Mouse (Mus musculus) neutrophil, adult 5-6 weeks (primary cell): ENCODE results near the gene Tpmt. TPM values are rescaled to one million over a fixed set of nuclear protein-coding genes. Genes with fewer than 3 reads are reported as not detected.

ENCODE experiments used
- ATAC-seq: fragments of 151-379, 151-347 bp; 2 replicates; pipeline ENCODE4 v1.8.0; 2017; ENCODE audit warnings: mild to moderate bottlenecking, moderate TSS enrichment; ENCODE audit not compliant: insufficient number of reproducible peaks, poor library complexity, low FRiP score, severe bottlenecking; ENCODE audit errors: extremely low read depth
- total RNA-seq: library from RNA; stranded (forward); fragments of 200-1000 nt; gene quantifications from 2 replicates; pipeline ENCODE4 v1.2.3, GENCODE M21; 2017

Tpmt gene
- 0.70 and 1.5 TPM in 2 replicates for total RNA-seq

GRCm38 (mm10) chr13:47044617-47044947, at the start of gene Tpmt:
Gene Tpmt, minus strand, starts transcription at chr13:47044737.
- ATAC-seq, result no peak

DNA sequence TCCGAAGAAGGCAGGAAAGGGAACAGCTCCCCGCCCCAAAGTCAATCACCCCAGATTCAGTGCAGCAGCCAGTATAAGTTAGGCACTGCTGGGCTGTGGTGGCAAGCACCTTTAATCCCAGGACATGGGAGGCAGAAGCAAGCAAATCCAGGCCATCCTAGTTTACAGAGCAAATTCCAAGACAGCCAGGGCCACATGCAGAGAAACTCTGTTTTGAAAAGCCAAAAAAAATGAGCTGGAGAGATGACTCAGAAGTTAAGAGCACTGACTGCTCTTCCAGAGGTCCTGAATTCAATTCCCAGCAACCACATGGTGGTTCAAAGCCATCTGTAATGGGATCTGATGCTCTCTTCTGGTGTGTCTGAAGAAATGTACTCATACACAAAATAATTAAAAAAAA, 49.3 kb upstream of the Tpmt start:
- ATAC-seq, result no peak

DNA sequence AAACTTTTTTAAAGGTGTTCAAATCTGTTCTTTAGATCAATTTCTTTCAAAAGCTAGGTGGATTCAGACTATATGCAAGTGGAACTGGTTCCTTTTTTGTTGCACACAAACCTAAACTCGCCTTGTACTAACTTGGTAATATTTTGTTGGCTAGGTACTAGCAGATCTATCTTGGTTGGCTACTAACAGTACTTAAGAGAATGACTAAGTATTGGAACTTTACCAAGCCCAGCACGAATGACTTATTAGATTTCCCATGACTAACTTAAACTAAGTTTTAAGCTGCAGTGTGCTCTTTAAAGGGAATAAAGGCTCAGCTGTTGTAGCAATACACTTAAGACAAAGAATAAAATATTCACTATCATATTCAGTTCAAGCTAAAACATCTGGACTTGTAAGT, 44.7 kb upstream of the Tpmt start:
- no peak for ATAC-seq

- no peak for ATAC-seq
Observed at GRCm38 (mm10) chr13:47088433-47088832, 43.9 kb upstream of the Tpmt start.

DNA sequence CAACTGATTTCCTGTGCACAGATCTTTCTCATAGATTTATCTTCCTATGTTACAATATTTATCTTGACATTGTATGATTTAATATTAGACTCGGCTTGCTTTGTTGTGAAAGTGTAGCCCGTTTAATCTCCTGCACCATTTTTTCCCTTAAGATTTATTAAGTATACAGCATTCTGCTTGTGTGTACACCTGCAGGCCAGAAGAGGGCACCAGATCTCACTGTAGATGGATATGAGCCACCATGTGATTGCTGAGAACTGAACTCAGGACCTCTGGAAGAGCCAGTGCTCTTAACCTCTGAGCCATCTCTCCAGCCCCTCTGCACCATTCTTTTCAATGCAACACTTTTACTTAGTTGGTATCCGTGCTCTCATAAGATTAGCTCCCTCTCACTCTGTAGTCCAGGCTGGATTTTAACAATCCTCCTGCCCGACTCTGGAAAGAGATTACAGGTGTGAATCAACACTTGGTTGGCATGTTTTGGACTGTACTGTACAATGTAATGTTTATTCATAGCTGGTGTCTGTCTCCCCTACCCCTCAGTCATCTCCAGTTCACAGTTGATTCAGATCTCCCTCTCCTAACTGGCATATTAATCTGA, 36.5 kb upstream of the Tpmt start:
- ATAC-seq, result no peak

DNA sequence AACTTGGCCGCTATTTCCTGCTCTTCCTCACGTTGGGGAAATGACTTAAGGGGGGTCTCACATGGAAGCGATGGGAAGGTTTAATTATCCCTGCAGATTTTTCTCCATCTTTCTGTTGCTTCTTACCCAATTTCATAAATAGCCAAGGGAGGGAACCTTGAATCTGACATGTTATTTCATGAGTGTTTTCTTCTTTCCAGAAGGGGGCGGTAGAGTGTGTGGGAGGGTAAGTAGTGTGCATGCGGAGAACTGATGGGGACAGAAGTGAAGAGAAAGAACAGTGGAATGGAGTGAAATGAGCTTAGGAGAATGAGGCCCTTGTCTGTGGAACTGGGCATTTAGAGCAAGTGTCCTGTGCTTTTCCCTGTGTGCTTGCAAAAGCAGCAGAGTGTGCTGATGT, 34.3 kb upstream of the Tpmt start:
- no peak for ATAC-seq

- ATAC-seq, result no peak
Observed at GRCm38 (mm10) chr13:47077367-47077766, 32.8 kb upstream of the Tpmt start.

DNA sequence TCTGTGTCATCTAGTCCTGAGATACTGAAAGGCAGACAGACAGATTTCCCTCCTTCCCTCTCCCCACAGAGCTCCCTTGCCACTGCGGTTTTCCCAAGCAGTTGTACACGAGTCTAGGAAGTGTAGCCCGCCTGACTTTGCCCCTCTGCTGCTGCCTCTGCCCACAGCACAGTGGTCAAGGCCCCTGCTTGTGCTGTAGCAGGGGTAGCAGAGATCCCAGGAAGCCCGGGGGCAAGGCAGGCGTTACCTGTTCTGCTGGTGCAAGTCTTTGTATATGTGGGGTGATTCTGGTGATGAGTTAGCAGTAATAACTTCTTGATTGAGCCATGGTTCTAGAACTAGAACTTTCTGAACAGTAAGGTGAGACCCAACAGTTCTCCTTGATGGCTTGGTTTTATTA, 31.6 kb upstream of the Tpmt start:
- ATAC-seq, result no peak

GRCm38 (mm10) chr13:47072484-47072883, 27.9 kb upstream of the Tpmt start:
- no peak for ATAC-seq

DNA sequence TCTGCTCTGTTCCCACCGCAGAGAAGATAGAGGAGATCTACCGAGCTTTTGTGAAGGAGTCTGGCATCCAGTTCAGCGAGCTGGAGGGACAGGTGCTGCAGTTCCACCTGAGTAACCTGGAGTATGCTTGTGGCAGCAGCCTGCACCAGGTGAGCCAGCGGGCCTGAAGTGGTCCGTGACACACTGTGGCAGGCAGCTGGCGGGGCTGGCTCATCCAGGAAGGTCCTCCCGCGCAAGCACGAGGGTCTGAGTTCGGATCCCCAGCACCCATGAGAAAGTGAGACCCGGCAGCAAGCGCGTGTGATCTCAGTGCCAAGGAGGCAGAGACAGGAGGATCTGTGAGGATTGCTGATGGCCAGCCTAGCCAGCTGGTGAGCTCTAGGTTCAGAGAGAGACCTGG, 27.3 kb upstream of the Tpmt start:
- no peak for ATAC-seq

DNA sequence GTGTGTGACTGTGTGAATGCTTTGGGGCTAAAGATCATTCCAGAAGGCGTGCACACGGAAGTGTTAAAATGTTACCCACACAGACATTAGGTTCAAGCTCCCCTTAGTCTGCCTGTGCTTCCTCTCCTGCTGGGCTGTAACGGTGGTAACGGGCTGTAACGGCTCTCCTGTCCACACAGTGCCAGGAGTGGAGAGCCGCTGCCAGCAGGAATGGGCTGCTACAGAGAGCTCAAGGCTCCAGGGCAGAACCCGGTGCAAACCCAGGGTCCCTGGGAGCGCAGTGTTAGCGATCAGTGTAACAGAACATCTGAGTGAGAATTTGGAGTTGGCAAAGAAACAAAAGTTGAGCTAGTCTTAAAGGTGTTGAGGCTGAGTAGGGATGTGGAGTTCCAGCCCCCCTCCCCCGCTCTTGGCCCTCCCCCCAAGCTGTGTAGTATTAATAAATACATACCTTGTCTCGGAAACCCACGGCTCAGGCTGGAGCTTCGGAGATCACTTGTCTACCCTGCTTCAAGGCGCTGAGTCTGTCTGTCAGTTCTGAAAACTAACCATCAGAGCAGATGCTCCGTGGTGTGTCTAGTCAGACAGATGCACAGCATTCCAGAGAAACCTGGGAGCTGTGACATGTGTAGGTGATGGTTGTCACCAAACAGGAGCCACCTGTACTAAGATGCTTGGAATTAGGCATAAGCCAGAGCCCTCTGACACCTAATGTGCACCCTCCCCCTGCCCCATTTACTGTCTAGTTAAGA, 26.0 kb upstream of the Tpmt start:
- no peak for ATAC-seq

- ATAC-seq, result no peak
Observed at GRCm38 (mm10) chr13:47067001-47067400, 22.5 kb upstream of the Tpmt start.

DNA sequence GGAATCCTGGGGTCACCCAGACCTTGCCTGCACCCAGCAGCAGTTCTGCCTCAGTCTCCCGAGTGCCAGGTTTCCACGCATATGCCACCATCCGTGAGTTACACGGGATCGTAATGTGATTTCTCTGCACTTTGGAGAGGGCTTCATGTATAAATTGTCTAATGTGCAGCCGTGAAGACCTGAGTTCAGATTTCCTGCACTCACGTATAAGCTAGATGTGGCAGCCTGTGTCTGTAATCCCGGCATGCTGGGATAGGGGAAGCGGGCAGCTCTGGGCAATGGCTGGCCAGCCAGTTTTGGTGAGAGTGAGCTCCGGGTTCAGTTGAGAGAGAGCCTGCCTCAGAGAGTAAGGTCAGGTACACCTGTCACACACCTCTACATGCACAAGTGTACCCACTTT, 22.0 kb upstream of the Tpmt start:
- ATAC-seq, result no peak

DNA sequence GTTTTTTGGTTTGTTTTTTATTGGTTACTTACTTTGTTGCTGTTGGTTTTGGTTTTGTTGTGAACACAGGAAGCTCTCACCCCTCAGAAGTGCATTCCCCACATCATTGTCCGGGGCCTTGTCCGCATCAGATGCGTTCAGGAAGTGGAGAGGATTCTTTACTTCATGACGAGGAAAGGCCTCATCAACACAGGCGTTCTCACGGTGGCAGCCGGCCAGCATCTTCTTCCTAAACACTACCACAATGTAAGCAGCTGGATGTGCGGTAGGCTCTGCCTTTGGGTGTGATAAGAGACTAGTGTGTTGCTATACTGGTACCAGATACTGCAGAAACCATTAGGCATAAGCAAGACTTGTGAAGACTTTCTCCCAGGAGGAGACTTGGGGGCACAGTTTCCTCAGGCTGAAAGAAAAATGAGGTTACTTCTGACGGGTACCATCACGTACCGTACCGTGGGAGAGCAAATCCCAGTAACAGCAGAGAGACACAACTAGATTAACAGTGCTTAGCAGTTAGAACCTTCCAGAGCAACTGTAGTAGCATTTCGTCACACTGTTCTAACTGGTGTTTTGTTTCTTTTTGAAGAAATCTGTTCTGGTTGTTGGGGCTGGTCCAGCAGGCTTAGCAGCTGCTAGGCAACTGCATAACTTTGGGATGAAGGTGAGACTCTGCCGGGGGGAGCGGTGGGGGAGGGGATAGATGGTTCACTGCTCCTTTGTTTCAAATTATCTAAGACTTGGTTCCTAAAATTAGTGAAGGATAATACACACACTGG, 19.6 kb upstream of the Tpmt start:
- ATAC-seq, result no peak

- ATAC-seq, result no peak
Observed at GRCm38 (mm10) chr13:47062756-47063155, 18.2 kb upstream of the Tpmt start.

DNA sequence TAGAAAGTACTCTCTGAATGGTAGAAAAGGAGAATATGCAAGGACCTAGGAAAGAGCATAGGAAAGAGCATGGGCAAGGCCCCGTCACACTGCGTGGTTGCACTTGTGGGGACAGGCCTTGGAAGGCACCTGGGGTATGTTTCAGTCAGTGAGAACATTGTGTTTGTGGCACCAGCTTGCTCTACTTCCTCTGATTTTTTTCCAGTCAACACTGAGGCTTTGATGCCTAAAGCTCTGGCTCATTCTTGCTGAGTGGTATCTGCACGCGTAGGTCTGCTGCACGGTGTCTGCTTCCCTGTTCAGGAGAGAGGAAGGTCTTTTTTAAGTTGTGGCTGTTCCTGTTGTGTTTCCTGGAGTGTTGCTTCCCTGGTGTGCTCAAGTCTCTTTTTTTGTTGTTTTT, 12.2 kb upstream of the Tpmt start:
- ATAC-seq, result no peak

DNA sequence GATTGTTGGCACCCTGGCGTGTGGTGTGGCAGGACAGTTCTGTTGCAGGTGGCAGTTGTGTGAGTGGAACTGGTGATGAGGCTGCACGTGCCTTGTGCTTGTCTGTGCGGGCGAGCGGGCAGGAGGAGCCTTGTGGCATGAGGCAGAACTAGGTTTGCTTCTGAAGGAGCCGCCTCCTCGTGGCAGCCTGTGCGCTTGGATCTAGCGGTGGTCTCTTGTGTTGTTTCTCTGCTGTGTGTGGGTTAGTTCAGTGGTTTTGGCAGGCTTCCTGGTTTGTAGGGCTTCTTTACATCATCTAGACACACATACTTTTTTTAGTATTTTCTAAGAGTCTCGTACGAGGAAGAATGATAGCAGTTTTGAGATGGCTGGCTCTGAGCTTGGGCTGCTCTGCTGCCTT, 11.6 kb upstream of the Tpmt start:
- ATAC-seq, result no peak

- no peak for ATAC-seq
Observed at GRCm38 (mm10) chr13:47053971-47054370, 9.4 kb upstream of the Tpmt start.

GRCm38 (mm10) chr13:47050009-47050408, 5.5 kb upstream of the Tpmt start:
- ATAC-seq, result no peak

DNA sequence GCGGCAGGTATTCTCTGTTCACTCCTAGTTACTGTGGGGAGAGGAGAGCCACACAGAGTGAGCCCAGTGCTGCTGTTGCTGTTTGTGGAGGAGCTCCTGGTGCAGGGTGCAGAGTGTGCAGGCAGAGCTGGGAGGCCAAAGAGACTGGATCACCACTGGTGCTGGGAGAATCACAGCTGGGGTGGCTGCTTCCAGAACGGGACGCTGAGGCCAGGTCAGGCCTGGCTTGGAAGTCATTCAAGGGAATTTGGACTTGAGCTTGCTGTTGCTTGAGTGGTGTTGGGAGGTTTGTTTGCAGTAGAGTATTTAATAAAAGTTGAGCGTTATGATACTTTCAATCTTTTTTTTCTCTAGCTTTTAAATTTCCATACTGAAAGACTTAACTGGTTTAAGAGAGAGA, 3.5 kb upstream of the Tpmt start:
- no peak for ATAC-seq
